Mouse (Mus musculus) midbrain, embryonic 10.5 days (tissue): Measurements from ENCODE around the gene Cfap43. TPM values are rescaled to one million over a fixed set of nuclear protein-coding genes. Genes with fewer than 3 reads are reported as not detected.
A peak's percentile ranks its signal among the peaks of the same experiment; 100 is the strongest.

Experiments
- DNase-seq: peaks from one replicate; pipeline ENCODE4 v3.0.0-alpha.2; 2017; ENCODE audit warnings: low spot score
- H3K27ac ChIP-seq: fragments of 300-500 bp; sonication (generic); replicated peaks from 2 replicates; pipeline ENCODE4 v1.5.1; 2016; ENCODE audit warnings: mild to moderate bottlenecking
- H3K27me3 ChIP-seq: fragments of 300-500 bp; sonication (generic); 2 replicates; pipeline ENCODE4 v1.6.1; 2016; ENCODE audit warnings: low read depth, mild to moderate bottlenecking; ENCODE audit not compliant: poor library complexity, severe bottlenecking
- H3K36me3 ChIP-seq: fragments of 300-500 bp; sonication (generic); 2 replicates; pipeline ENCODE4 v1.6.1; 2016; ENCODE audit warnings: mild to moderate bottlenecking, moderate library complexity
- H3K4me1 ChIP-seq: fragments of 300-500 bp; sonication (generic); 2 replicates; pipeline ENCODE4 v1.6.1; 2016
- H3K4me3 ChIP-seq: fragments of 300-500 bp; sonication (generic); 2 replicates; pipeline ENCODE4 v1.5.1; 2016; ENCODE audit warnings: mild to moderate bottlenecking, moderate library complexity
- H3K9me3 ChIP-seq: fragments of 300-500 bp; sonication (generic); replicated peaks from 2 replicates; pipeline ENCODE4 v1.6.1; 2016; ENCODE audit warnings: mild to moderate bottlenecking
- whole genome bisulfite sequencing: fragments of 180-500 bp; shearing (Covaris S2); methylation state at CpG from one replicate; pipeline ENCODE4 v1.1.7; 2016; 5-methylcytosine and 5-hydroxymethylcytosine counted together
- polyA plus RNA-seq: library from polyadenylated mRNA; unstranded; fragments of >200 nt; fragmentation: Nextera tagmentation; extraction: Ambion mirVana; gene quantifications from 2 replicates; pipeline ENCODE4 v1.2.1, GENCODE M21; 2016

Gene Cfap43
- 0.06 and 0.09 TPM in 2 replicates for polyA plus RNA-seq

- peak; percentile 82 for DNase-seq
- WGBS, result under 1% methylated on average over 48 of the region's 48 CpGs
- H3K4me1 ChIP-seq, result peaks cover 38% of the 10 kb centered on the region
- no peaks in the 10 kb centered on the region for H3K9me3 ChIP-seq
- no peaks in the 10 kb centered on the region for H3K27me3 ChIP-seq
- H3K27ac ChIP-seq, result peak within 1 kb of the TSS; percentile 99
- no peaks in the 10 kb centered on the region for H3K36me3 ChIP-seq
- H3K4me3 ChIP-seq, result peak within 1 kb of the TSS; percentile 90
Observed at GRCm38 (mm10) chr19:47919126-47919965, at the start of gene Cfap43, which contains the start of gene Itprip. Cfap43 (minus strand) TSS chr19:47919287. Itprip (minus strand) TSS chr19:47919299.

GRCm38 (mm10) chr19:47958181-47958580 lies 39.1 kb upstream of the Cfap43 start:
- Histone ChIP-seq H3K4me3 (no peak overlapping the region), H3K9me3 (0 out of 2 replicates have a peak, but pooled peaks cover 4% of the 10 kb centered on the region), H3K27ac (no peak overlapping the region), H3K36me3 (no peaks in the 10 kb centered on the region), H3K27me3 (no peaks in the 10 kb centered on the region), H3K4me1 (peaks cover 1% of the 10 kb centered on the region; the same call in 1 of the 2 replicates)
- DNase-seq, result no peak
- 80% methylated on average over 13 of the region's 13 CpGs for WGBS

DNA sequence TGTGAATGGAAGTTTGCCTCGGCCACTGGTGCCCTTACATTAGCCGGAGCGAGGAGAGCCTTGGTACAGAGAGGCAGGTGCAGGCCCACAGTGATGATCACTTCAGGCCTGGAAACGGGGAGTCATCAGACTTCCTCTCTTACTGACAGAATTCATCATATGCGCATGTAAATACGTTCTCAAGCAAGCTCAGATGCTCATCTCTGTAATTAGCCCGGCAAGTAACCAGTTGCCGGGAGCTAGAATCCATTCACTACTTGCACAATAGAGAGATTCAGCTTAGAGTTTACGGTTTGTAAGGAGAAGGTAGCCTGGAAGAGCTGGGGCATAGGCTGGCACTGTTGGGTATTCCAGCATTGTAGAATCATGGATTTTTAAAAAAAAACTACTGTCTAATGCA lies 34.1 kb upstream of the Cfap43 start:
- peak overlapping the region; percentile 19; the same call in 1 of the 2 replicates for H3K27ac ChIP-seq
- no peak overlapping the region for H3K4me3 ChIP-seq
- 75% methylated on average over 9 of the region's 9 CpGs for WGBS
- H3K9me3 ChIP-seq, result no peaks in the 10 kb centered on the region
- H3K4me1 ChIP-seq, result peaks cover 7% of the 10 kb centered on the region; the same call in 1 of the 2 replicates
- DNase-seq, result no peak
- no peaks in the 10 kb centered on the region for H3K36me3 ChIP-seq
- no peaks in the 10 kb centered on the region for H3K27me3 ChIP-seq

DNA sequence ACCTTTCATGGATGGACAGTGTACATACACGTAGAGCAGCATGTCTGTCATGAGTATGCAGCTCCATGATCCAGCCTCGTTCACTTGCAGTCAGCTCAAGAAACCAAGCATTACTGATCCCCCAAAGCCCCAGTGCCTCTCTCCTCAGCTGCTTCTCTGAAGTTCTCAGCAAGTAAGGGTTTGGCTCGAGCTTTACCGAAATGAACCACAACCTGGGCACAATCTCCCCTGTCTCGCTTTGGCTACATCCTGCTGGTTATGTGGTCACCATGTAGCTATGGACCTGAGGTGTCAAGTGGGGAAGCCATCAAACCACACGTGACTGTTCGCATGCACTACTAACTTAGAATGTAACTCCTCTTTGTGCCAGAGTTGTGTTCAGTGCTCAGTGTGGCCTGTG lies 31.9 kb upstream of the Cfap43 start:
- Histone ChIP-seq H3K27ac (no peak overlapping the region), H3K4me3 (no peak overlapping the region), H3K4me1 (peaks cover 22% of the 10 kb centered on the region), H3K27me3 (no peaks in the 10 kb centered on the region), H3K9me3 (no peaks in the 10 kb centered on the region), H3K36me3 (no peaks in the 10 kb centered on the region)
- 90% methylated on average over 7 of the region's 7 CpGs for WGBS
- no peak for DNase-seq

- Histone ChIP-seq H3K9me3 (no peaks in the 10 kb centered on the region), H3K4me3 (no peak overlapping the region), H3K4me1 (peaks cover 15% of the 10 kb centered on the region), H3K36me3 (no peaks in the 10 kb centered on the region), H3K27me3 (no peaks in the 10 kb centered on the region), H3K27ac (no peak overlapping the region)
- 51% methylated on average over 23 of the region's 23 CpGs for WGBS
- DNase-seq, result peak; percentile 40
Observed at GRCm38 (mm10) chr19:47946821-47947465, 27.9 kb upstream of the Cfap43 start.

GRCm38 (mm10) chr19:47939361-47939760 lies 20.3 kb upstream of the Cfap43 start:
- no peaks in the 10 kb centered on the region for H3K9me3 ChIP-seq
- DNase-seq, result no peak
- peaks cover 26% of the 10 kb centered on the region for H3K27me3 ChIP-seq
- 87% methylated on average over 6 of the region's 6 CpGs for WGBS
- H3K4me3 ChIP-seq, result no peak overlapping the region
- H3K36me3 ChIP-seq, result no peaks in the 10 kb centered on the region
- peaks cover 20% of the 10 kb centered on the region for H3K4me1 ChIP-seq
- H3K27ac ChIP-seq, result no peak overlapping the region

GRCm38 (mm10) chr19:47937443-47938406 lies 18.6 kb upstream of the Cfap43 start, which contains the start of gene Cfap58:
Cfap58 (plus strand) TSS chr19:47937675.
- H3K27me3 ChIP-seq, result peaks cover 26% of the 10 kb centered on the region
- DNase-seq, result peak; percentile 89
- 6% methylated on average over 41 of the region's 41 CpGs for WGBS

GRCm38 (mm10) chr19:47936938-47937337 lies 17.9 kb upstream of the Cfap43 start:
- DNase-seq, result no peak
- Histone ChIP-seq H3K36me3 (no peaks in the 10 kb centered on the region), H3K27ac (no peak overlapping the region), H3K4me3 (peak overlapping the region; percentile 46), H3K27me3 (peaks cover 26% of the 10 kb centered on the region), H3K4me1 (peaks cover 20% of the 10 kb centered on the region), H3K9me3 (no peaks in the 10 kb centered on the region)
- WGBS, result 78% methylated on average over 9 of the region's 9 CpGs

More at GRCm38 (mm10) chr19:47937443-47938406, 18.6 kb upstream of the Cfap43 start, which contains the start of gene Cfap58:
- Histone ChIP-seq H3K9me3 (no peaks in the 10 kb centered on the region), H3K27ac (peak within 1 kb of the TSS; percentile 33), H3K36me3 (no peaks in the 10 kb centered on the region), H3K4me3 (peak within 1 kb of the TSS; percentile 46), H3K4me1 (peaks cover 20% of the 10 kb centered on the region)

GRCm38 (mm10) chr19:47936490-47936889 lies 17.4 kb upstream of the Cfap43 start:
- Histone ChIP-seq H3K27ac (no peak overlapping the region), H3K36me3 (no peaks in the 10 kb centered on the region), H3K9me3 (no peaks in the 10 kb centered on the region), H3K4me1 (peaks cover 20% of the 10 kb centered on the region), H3K4me3 (no peak overlapping the region), H3K27me3 (peaks cover 26% of the 10 kb centered on the region)
- DNase-seq, result no peak
- WGBS, result 93% methylated on average over 11 of the region's 11 CpGs

- no peak overlapping the region for H3K27ac ChIP-seq
- no peaks in the 10 kb centered on the region for H3K9me3 ChIP-seq
- H3K4me3 ChIP-seq, result no peak overlapping the region
- peaks cover 22% of the 10 kb centered on the region for H3K27me3 ChIP-seq
- peaks cover 20% of the 10 kb centered on the region for H3K4me1 ChIP-seq
- no peak for DNase-seq
- 84% methylated on average over 6 of the region's 6 CpGs for WGBS
- H3K36me3 ChIP-seq, result no peaks in the 10 kb centered on the region
Observed at GRCm38 (mm10) chr19:47935530-47935929, 16.4 kb upstream of the Cfap43 start.

GRCm38 (mm10) chr19:47934636-47935238 lies 15.7 kb upstream of the Cfap43 start:
- peaks cover 20% of the 10 kb centered on the region for H3K4me1 ChIP-seq
- no peaks in the 10 kb centered on the region for H3K9me3 ChIP-seq
- no peak for DNase-seq
- H3K27ac ChIP-seq, result no peak overlapping the region
- WGBS, result 76% methylated on average over 16 of the region's 16 CpGs
- no peaks in the 10 kb centered on the region for H3K36me3 ChIP-seq
- peaks cover 14% of the 10 kb centered on the region for H3K27me3 ChIP-seq
- H3K4me3 ChIP-seq, result no peak overlapping the region

DNA sequence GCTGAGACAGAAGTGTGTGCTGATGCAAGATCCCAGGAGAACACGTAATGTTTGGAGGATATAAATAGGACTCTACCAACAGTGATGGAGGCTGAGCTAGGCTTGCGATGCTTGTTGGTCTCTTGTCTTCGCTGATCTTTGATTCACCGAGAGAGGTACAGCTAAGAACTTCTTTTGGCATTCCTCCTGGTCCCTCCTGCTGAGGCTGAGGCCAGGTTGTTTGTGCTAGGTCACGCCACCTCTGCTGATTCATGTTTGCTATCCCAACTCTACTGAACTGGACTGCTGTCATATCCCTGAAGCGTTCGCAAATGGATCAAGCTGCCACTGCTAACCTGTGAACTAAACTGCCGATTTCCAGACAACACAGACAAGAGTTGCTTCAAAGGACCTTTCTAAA lies 15.1 kb upstream of the Cfap43 start:
- H3K27me3 ChIP-seq, result peaks cover 12% of the 10 kb centered on the region
- no peak overlapping the region for H3K27ac ChIP-seq
- H3K4me3 ChIP-seq, result no peak overlapping the region
- WGBS, result 90% methylated on average over 8 of the region's 8 CpGs
- H3K9me3 ChIP-seq, result no peaks in the 10 kb centered on the region
- no peak for DNase-seq
- no peaks in the 10 kb centered on the region for H3K36me3 ChIP-seq
- peaks cover 20% of the 10 kb centered on the region for H3K4me1 ChIP-seq
